Mouse (Mus musculus): ENCODE measurements around the gene Zdhhc1.
A peak's percentile ranks its signal among the peaks of the same experiment; 100 is the strongest.

Gene Zdhhc1

GRCm38 (mm10) chr8:105496439-105497180 lies at the start of gene Zdhhc1:
Gene Zdhhc1 (minus strand): TSS chr8:105496902.
- DNase-seq (ENCODE audit: low spot score), result peak; percentile 91

- DNase-seq (ENCODE audit: low spot score), result no peak
Observed at GRCm38 (mm10) chr8:105545249-105545648, 48.5 kb upstream of the Zdhhc1 start.

DNA sequence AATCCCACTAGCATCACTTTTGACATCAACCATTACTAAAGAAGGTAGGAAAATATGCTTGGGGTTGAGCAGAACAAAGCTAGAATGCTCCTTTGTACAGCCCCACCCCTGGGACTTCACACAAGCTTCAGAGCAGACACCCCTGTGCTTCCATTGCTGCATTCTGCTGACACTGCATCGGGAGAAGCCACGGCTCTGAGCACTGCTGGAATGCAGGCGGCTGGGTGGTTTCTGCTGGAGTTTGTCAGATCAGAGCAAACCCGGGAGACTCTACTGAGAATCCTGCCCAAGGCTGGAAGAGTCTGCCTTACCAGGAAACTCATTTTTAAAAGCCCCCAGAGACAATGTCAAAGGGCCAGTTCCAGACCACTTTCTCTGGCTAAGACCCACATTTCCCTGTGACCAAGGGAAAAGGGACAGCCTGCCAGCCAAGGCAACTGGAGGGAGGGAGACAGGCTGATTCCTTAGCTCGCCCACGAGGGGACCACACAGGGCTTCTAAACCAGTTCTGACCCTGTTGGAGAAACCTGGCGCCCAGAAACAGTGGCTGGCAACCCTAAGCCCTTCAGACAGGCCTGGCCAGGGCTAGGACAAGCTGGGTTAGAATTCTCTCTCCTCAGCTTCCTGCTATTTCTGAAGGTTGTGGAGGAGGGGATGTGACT lies 48.0 kb upstream of the Zdhhc1 start:
- no peak for DNase-seq (ENCODE audit: low spot score)

GRCm38 (mm10) chr8:105543703-105544102 lies 47.0 kb upstream of the Zdhhc1 start:
- DNase-seq (ENCODE audit: low spot score), result no peak

- DNase-seq (ENCODE audit: low spot score), result no peak
Observed at GRCm38 (mm10) chr8:105542808-105543207, 46.1 kb upstream of the Zdhhc1 start.

DNA sequence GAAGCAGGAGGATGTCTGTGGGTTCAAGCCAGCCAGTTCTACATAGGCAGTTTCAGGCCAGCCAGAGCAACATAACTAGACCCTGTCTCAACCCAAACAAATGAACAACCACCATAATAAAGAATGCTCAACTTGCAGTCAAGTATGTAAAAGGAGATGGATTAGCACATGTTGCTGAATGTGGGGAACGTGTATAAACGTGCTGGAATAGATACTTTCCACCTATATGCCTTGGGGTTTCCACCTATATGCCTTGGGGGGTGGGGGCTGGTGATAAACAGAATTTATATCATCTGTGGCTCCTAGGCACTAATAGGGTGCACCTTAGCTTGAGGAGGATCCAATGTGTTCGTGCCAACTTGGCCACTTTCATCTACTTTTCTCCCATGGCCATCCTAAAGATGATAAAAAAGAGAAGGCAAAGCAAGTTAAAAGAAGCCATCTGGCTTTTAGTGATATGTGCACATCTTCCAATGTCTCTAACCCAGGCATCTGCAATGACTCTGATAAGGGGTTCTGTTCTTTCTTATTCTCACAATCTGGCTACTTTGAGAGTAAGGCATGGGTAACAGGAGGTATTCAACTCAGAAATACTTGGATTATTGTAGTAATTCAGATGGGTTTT lies 45.4 kb upstream of the Zdhhc1 start:
- DNase-seq (ENCODE audit: low spot score), result no peak

DNA sequence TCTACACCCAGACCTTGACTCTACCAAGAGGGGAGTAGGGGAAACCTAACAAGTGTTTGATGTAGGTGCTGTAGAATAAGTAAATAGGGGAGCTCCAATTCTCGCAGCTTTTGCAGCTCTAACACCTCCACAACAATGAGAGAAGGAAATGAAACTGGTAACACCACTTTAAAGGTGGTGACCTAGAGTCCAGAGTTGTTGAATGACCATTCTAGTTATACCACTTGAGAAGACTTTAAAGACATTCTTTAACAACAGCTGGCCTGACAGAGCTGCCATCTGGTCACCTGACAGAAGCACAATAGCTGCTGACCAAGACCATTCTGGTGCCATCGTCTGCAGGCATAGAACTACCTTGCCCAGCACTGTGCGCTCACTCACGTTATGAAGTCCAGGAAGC lies 42.2 kb upstream of the Zdhhc1 start:
- DNase-seq (ENCODE audit: low spot score), result no peak

DNA sequence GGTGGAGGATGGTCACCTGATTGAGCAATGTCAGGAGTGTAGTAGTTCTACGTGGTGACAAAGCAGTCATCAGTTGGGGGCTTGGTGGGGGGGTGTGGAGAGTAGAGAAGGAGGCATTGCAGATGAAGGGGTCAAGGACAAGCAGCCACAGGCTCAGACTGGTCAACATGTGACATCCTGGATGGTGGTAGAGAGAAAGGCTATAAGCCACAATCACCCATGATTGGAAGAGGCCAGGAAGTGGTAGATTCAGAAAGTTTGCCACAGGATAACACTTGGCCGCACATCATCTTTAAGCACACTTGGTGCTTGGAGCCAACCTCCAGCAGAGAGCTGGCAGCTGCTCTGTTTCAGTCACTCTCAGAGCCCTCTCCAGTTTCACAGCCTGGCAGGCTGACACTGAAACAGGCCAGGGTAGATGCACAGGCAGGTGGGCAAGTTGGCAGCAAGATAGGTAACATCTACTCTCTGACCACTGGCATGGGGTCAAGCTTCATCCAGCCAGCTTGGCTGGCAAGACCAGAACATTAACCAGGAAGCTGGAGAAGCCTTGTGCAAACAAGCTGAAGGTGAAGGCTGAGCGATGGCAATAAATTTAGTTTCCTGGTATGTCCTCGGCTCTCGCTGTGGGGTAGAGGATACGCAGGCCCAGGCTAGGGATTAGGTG lies 40.4 kb upstream of the Zdhhc1 start:
- DNase-seq (ENCODE audit: low spot score), result no peak

DNA sequence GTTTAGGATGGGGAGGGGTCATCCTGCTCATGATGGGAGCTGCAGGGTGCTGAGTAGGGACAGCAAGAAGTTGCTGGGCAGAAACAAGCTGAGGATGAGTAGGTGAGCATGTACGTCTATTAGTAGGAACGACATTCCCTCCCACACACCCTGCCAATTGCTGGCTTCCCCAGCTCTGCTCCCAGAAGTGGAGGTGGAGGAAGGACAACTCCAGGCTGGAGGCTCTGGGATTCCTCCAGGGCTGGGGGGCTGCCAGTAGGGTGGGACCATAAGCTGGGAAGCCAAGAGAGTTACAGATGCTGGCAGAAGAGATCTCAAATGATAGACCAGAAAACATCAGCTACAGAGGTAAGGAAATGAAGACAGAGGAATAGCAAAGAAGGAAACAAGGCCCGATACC lies 39.8 kb upstream of the Zdhhc1 start:
- no peak for DNase-seq (ENCODE audit: low spot score)

DNA sequence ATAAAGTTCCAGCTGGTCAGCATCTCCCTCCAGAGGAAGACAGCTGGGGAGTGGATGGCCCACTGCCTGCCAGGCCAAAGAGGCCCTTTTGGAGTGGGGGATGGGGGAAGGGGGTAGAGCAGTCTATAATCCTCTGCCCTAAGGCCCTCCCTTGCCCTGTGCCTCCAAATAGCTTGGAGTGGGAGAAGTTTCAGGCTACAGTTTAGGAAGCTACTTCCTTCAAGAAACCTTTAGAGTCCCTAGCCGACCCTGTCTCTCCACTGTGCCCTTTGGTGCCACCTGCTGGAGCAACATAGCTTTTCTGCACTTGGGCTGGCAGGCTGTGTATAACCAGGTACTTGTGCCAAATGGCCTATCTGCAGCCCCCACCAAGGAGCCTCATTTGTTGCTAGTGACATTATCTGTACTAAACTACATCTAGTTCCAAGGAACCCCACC lies 37.2 kb upstream of the Zdhhc1 start:
- peak; percentile 78 for DNase-seq (ENCODE audit: low spot score)

- no peak for DNase-seq (ENCODE audit: low spot score)
Observed at GRCm38 (mm10) chr8:105533439-105533838, 36.7 kb upstream of the Zdhhc1 start.

GRCm38 (mm10) chr8:105531774-105532173 lies 35.1 kb upstream of the Zdhhc1 start:
- DNase-seq (ENCODE audit: low spot score), result peak; percentile 71

DNA sequence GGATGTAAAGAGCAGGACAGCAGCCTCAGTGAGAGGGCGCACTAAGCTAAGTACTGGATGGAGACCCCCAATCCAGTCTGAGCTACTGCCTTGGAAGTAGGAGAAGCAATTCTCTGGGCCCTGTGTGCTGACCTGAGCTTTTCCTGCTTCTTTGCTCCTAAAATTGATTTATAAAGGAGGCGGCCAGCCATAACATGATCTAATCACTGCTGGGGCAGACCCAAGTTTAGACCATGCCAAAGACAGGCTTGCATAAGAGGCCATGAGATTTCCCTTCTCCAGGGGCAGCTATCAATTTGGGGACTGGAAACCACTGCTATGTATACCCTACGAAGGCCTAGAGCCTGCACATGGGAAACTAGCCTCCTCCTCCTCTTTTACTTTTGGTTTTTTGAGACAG lies 32.6 kb upstream of the Zdhhc1 start:
- DNase-seq (ENCODE audit: low spot score), result peak; percentile 17

DNA sequence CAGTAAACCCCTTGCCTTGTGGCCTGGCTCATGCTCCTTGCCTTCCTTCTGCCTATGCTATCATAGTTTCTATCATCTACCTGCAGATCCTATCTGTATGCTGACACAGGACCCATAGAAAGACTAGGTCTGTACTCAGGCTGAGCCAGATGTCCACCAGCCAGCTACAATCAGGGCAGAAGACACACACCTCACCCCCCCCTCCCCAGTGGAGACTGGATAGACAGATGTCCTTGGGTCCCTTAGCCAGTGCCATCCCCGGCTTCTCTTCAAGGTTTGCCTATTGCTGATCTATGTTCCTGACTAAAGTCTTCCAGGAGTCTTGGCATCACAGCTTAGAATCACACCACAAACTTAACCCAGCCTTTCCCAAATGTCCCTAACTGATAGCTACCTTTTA lies 31.5 kb upstream of the Zdhhc1 start:
- DNase-seq (ENCODE audit: low spot score), result no peak

- peak; percentile 23 for DNase-seq (ENCODE audit: low spot score)
Observed at GRCm38 (mm10) chr8:105527110-105527509, 30.4 kb upstream of the Zdhhc1 start.

DNA sequence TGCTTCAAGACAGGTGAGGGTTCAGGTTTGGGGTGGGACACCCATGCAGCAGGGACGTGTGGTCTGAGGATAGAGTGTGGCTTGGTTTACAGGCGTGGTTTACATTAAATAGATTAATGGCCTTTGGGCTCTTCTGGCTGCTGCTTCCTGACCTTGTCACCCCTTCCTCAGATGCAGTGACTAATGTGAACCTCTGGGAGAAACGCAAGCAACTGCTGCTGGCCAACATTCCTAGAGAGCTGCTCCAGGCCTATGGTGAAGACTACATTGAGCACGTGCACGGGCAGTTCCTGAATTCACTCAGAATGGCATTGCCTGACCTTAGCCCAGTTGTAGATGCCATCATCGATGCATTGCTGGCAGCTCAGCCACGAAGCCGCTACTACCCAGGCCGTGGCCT lies 26.2 kb upstream of the Zdhhc1 start:
- DNase-seq (ENCODE audit: low spot score), result no peak

DNA sequence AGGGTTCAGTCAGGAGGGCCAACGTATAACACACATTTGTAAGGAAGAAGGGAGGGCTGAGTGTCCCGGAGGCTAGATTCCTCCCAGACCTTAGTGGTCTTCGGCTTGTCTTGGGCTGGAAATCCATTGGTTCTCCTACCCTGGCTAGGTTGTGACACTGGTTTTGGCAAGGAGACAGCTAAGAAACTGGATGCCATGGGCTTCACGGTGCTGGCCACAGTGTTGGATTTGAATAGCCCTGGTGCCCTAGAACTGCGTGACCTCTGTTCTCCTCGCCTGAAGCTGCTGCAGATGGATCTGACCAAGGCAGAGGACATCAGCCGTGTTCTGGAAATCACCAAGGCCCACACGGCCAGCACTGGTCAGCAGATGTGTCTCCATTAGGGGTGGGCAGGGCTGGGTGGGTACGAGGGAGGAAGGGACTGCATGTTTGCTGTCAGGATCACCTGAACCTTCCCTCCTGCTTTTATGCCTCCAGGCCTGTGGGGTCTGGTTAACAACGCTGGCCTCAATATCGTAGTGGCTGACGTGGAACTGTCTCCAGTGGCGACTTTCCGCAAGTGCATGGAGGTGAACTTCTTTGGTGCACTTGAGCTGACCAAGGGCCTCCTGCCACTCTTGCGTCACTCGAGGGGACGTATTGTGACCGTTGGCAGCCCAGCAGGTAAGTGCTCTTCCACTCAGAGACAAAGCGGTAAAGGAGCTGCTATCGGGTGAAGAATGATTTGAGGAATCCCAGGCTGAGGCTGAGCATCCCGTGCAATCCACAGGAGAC lies 25.5 kb upstream of the Zdhhc1 start:
- DNase-seq (ENCODE audit: low spot score), result no peak

DNA sequence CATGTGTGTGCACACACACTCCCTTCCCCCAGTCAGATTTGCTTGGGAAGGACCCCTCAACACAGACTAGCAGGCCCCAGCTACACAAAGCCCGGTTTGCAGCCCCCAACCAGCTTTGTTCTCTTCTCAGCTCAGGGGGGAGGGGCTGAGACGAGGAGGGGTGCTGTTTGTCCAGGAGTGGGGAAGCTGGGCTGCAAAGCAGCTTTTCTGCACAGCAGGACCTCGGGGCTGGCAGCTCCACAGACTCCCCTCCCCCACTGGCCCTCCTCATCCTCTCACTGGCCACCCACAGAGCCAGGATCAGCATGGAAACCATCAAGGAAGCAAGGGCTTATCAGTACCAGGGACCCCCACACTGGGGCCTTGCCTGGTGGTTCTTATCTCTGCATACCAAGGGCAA lies 24.4 kb upstream of the Zdhhc1 start:
- no peak for DNase-seq (ENCODE audit: low spot score)

DNA sequence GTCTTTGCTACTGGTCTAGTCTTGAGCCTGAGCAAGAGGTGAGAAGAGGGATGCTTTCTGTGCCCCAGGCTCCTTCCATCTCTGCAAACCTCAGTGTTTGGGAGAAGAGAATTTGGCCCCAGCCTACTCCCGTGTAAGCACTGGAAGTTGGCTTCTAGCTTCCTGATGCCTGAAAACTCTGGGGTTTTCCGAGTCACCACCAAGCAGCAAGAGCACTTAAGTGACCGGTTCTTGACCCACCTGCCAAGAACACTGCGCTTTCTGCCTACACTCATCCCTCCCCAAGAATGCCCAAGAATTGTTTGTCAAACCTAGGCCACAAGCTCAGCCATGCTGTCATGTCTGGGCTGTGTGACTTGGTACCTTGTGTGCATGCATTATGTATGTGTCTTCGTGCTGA lies 23.8 kb upstream of the Zdhhc1 start:
- no peak for DNase-seq (ENCODE audit: low spot score)

- DNase-seq (ENCODE audit: low spot score), result no peak
Observed at GRCm38 (mm10) chr8:105519591-105519990, 22.9 kb upstream of the Zdhhc1 start.

DNA sequence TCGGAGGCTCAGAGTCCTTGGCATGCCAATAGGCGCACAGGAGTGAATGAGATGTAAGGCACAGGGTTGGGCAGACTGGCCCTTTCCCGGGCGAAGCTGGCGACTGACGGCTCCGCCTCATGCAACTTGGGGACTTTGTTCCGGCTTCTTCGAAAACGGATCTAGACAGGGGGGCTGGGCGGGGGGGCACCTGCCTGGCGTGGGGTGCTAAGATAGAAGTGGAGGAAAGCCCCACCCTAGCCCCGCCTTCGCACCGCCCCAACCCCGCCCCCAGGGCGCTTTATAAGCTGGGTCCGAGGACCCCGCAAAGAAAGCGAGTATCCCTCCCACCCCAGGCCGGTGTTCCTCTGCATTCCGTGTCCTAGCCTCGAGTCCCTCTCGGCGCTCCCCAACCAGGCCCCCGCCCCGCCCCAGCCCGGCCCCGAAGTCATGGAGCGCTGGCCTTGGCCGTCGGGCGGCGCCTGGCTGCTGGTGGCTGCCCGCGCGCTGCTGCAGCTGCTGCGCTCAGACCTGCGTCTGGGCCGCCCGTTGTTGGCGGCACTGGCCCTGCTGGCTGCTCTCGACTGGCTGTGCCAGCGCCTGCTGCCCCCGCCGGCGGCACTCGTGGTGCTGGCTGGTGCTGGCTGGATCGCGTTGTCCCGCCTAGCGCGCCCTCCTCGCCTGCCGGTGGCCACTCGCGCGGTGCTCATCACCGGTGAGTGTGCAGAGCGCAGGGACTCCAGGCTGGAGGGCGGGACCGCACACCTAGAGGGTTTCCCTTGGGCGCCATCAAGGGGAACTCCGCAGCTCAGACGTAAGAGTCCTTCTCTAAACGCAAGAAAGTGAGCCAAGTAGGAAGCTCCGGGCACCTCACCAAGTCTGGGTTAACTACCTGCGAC lies 22.0 kb upstream of the Zdhhc1 start, which contains the start of gene Hsd11b2:
Gene Hsd11b2, plus strand, starts transcription at position 320 of the 878 bp plus-strand sequence.
- peak; percentile 71 for DNase-seq (ENCODE audit: low spot score)
